Mouse (Mus musculus) urinary bladder, postnatal 4 days (tissue): ENCODE measurements at regions not wholly inside any gene's neighbourhood (a gene's known extent, or its start where the extent isn't known, plus 50 kb on each side); places are given as distances from the start of the nearest gene placed in this dataset.

Experiments used
- DNase-seq, 2 experiments: peaks; one replicate each; pipeline ENCODE4 v3.0.0; 2021 to 2022; ENCODE audit warnings: low spot score in 2 of 2

GRCm38 (mm10) chr9:74021339-74021738, 52.6 kb upstream of the Unc13c start:
- DNase-seq, result no peak

- no peak for DNase-seq
Measured at GRCm38 (mm10) chr9:74023922-74024321, 55.2 kb upstream of the Unc13c start.

GRCm38 (mm10) chr9:74026131-74026530, 57.4 kb upstream of the Unc13c start:
- DNase-seq, result no peak

- no peak for DNase-seq
Measured at GRCm38 (mm10) chr9:74028438-74028837, 59.7 kb upstream of the Unc13c start.

- DNase-seq, result peak in 1 of 2 experiments; percentile 49
Measured at GRCm38 (mm10) chr9:74045936-74046335, 64.2 kb upstream of the Wdr72 start.

GRCm38 (mm10) chr9:74049776-74050175, 60.4 kb upstream of the Wdr72 start:
- no peak for DNase-seq

GRCm38 (mm10) chr9:74056709-74057108, 53.4 kb upstream of the Wdr72 start:
- no peak for DNase-seq

GRCm38 (mm10) chr9:74057476-74058076, 52.6 kb upstream of the Wdr72 start:
- DNase-seq, result no peak

- no peak for DNase-seq
Measured at GRCm38 (mm10) chr9:74058269-74058871, 51.8 kb upstream of the Wdr72 start.
